Mouse (Mus musculus) heart, adult 2 months (tissue): ENCODE measurements around the gene Fbxl14. TPM values are rescaled to one million over a fixed set of nuclear protein-coding genes. Genes with fewer than 3 reads are reported as not detected.

Experiments
- DNase-seq, 2 experiments: peaks; one replicate each; pipeline ENCODE4 v3.0.0; 2021
- H3K27ac ChIP-seq: fragments of 200-600 bp; 2 replicates; pipeline ENCODE4 v1.8.1; 2022
- H3K27me3 ChIP-seq: fragments of 200-500 bp; 2 replicates; pipeline ENCODE4 v1.6.1; 2012; ENCODE audit warnings: mild to moderate bottlenecking, low read length, inconsistent platforms, mixed read lengths; ENCODE audit not compliant: control insufficient read depth, insufficient read depth
- H3K36me3 ChIP-seq: fragments of 200-500 bp; 2 replicates; pipeline ENCODE4 v1.6.1; 2012; ENCODE audit warnings: low read length, inconsistent platforms; ENCODE audit not compliant: control insufficient read depth, insufficient read depth
- H3K4me1 ChIP-seq: fragments of 200-500 bp; 2 replicates; pipeline ENCODE4 v1.6.1; 2011; ENCODE audit warnings: low read length; ENCODE audit not compliant: control insufficient read depth, insufficient read depth
- H3K4me3 ChIP-seq: fragments of 200-600 bp; 2 replicates; pipeline ENCODE4 v1.8.1; 2022
- H3K79me2 ChIP-seq: fragments of 200-500 bp; replicated peaks from 2 replicates; pipeline ENCODE4 v1.6.1; 2012; ENCODE audit warnings: mild to moderate bottlenecking, inconsistent platforms, low read length, moderate library complexity, mixed read lengths; ENCODE audit not compliant: control insufficient read depth, insufficient read depth
- H3K9ac ChIP-seq: fragments of 200-500 bp; 2 replicates; pipeline ENCODE4 v1.6.1; 2012; ENCODE audit warnings: low read depth, mild to moderate bottlenecking, control low read depth, inconsistent platforms, low read length, mixed read lengths
- CTCF ChIP-seq: fragments of 200-600 bp; IDR thresholded peaks from 2 replicates; pipeline ENCODE4 v1.8.1; 2022; ENCODE audit warnings: antibody characterized with exemption, mild to moderate bottlenecking, moderate library complexity
- EP300 ChIP-seq: fragments of 200-500 bp; IDR thresholded peaks from 2 replicates; pipeline ENCODE4 v1.6.1; 2011; ENCODE audit warnings: low read depth, low read length, control low read depth; ENCODE audit not compliant: insufficient read depth
- POLR2A ChIP-seq: fragments of 200-500 bp; IDR thresholded peaks from 2 replicates; pipeline ENCODE4 v1.6.1; 2011; ENCODE audit warnings: mild to moderate bottlenecking, low read depth, low read length, control low read depth; ENCODE audit not compliant: insufficient read depth
- WGBS: fragments of 180-500 bp; shearing (Covaris S2); methylation state at CpG from one replicate; pipeline ENCODE4 v1.1.7; 2018; 5-methylcytosine and 5-hydroxymethylcytosine counted together
- intact Hi-C: fragments of 180-260 bp; cut with DNase I; formaldehyde crosslinking; loops from one replicate; pipeline ENCODE4 v1.15.1; 2025
- long read RNA-seq: library from polyadenylated mRNA; stranded (forward); transcript quantifications from one replicate; pipeline ENCODE4 v2.0.0, GENCODE M21; 2021
- polyA plus RNA-seq: library from polyadenylated mRNA; depleted of rRNA; stranded (reverse); fragments of >200 nt; gene quantifications from 2 replicates; pipeline ENCODE4 v1.2.3, GENCODE M21; 2012; rRNA removed
- total RNA-seq, 2 experiments: library from RNA; stranded (reverse); gene quantifications; 2 replicates each; pipeline ENCODE4 v1.2.3; 2021

Gene Fbxl14
- total RNA-seq, result 10 to 100 TPM; 16.0 to 16.6 TPM
- 19.7 and 20.3 TPM in 2 replicates for polyA plus RNA-seq
- long read RNA-seq, transcript Fbxl14-201 (1 exons, 2,963 nt), result major isoform, 5 of 5 reads
- long read RNA-seq, partial matches to known transcripts, result 0 of 5 reads
- long read RNA-seq, other reads (novel, unspliced or antisense), result 0 of 5 reads

DNA sequence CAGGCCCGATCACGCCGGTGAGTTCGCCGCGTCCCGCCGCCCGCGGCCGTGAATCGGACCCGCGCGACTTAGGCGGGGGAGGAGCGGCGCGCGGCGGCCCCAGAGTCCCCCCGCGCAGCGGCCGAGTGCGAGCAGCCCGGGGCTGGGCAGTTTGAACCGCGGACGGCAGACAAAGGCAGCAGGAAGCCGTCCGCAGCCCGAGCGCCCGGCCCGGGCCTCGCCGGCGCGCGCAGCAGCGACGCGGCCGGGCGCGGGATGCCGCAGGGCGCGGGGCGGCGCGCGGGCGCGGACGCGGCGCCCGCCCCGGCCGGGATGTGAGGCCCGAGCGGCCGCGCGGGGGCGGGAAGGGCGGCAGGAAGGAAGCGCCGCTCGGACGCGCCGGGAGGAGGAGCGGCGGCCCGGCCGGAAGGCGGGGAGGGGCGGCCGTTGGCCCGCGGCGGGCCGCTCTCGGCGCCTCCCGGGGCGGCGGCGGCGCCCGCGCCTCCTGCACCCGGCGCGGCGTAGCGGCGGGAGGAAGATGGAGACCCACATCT, at the start of gene Fbxl14:
Gene Fbxl14, plus strand, starts transcription at position 326 of the 533 bp plus-strand sequence.
- Histone ChIP-seq H3K9ac (peak within 1 kb of the TSS; percentile 96), H3K4me3 (peak within 1 kb of the TSS; percentile 83), H3K4me1 (peaks cover 6% of the 10 kb centered on the region), H3K27ac (peak within 1 kb of the TSS; percentile 99), H3K79me2 (no peaks in the 10 kb centered on the region), H3K36me3 (no peaks in the 10 kb centered on the region), H3K27me3 (no peaks in the 10 kb centered on the region)
- TF ChIP-seq POLR2A (0 out of 2 replicates have a peak, but pooled peaks have one; percentile 10), CTCF (no peak), EP300 (no peak)
- DNase-seq, result peak in 1 of 2 experiments; percentile 86
- intact Hi-C loops, result no loop called here
- WGBS, result 13% methylated on average over 100 of the region's 101 CpGs

DNA sequence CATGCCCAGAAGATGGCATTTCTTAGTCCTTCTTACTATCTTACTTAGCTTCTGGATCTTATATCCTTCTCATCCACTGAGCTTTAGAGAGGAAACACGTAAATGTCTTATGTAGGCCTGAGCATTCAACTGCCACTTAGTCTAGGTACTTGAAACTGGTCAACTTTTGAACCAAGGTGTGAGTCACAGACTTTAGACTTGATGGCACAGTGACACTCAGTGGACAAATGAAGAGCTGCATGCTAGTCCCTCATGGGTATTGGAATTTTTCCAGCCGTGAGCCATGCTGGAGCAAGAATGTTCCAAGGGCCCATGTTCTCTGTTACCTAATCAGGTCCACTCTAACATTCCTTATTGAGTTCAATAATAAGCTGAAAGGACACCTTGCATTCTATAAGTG, 49.0 kb upstream of the Fbxl14 start:
- TF ChIP-seq CTCF (peak; percentile 98), POLR2A (no peak), EP300 (0 out of 2 replicates have a peak, but pooled peaks have one; percentile 59)
- Histone ChIP-seq H3K79me2 (no peaks in the 10 kb centered on the region), H3K4me1 (no peaks in the 10 kb centered on the region), H3K4me3 (no peak overlapping the region), H3K9ac (no peak overlapping the region), H3K27ac (no peak overlapping the region), H3K36me3 (no peaks in the 10 kb centered on the region), H3K27me3 (no peaks in the 10 kb centered on the region)
- WGBS, result 18% methylated on average over 2 of the region's 2 CpGs
- DNase-seq, result peak; percentile 59 to 75
- intact Hi-C loops, result loop anchor here (1.0 to 2.0 kb wide), 3 partner anchors 42 to 210 kb away; no protein-coding TSS in a partner anchor

DNA sequence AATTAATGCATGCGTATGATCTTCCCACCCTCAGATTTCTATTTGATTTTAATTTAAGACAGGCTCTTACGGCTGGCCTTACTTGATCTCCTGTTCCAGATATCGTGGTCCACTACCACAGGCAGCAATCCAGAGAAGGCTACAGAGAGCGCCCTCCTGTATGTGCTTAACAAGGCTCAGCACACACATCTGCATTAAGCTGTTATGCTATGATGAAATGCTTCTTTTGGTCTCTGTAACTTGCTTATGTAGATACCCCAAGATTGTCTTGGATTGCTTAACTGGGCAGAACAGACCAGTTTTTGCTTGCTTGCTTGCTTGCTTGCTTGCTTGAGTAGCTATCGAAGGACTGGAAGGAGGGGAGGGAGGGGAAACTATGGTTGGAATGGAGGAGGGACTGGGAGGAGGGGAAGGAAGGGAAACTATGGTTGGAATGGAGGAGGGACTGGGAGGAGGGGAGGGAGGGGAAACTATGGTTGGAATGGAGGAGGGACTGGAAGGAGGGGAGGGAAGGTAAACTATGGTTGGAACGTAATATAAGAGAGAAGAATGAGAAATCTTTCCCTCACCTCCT, 47.6 kb upstream of the Fbxl14 start:
- Histone ChIP-seq H3K36me3 (no peaks in the 10 kb centered on the region), H3K4me3 (no peak overlapping the region), H3K27ac (no peak overlapping the region), H3K27me3 (no peaks in the 10 kb centered on the region), H3K79me2 (no peaks in the 10 kb centered on the region), H3K9ac (no peak overlapping the region), H3K4me1 (no peaks in the 10 kb centered on the region)
- intact Hi-C loops, result loop anchor here (2.0 kb wide), 1 partner anchor 43 kb away; no protein-coding TSS in a partner anchor
- TF ChIP-seq EP300, result no peak
- no peak for TF ChIP-seq CTCF
- TF ChIP-seq POLR2A, result no peak
- 71% methylated on average over 6 of the region's 6 CpGs for WGBS
- no peak for DNase-seq

DNA sequence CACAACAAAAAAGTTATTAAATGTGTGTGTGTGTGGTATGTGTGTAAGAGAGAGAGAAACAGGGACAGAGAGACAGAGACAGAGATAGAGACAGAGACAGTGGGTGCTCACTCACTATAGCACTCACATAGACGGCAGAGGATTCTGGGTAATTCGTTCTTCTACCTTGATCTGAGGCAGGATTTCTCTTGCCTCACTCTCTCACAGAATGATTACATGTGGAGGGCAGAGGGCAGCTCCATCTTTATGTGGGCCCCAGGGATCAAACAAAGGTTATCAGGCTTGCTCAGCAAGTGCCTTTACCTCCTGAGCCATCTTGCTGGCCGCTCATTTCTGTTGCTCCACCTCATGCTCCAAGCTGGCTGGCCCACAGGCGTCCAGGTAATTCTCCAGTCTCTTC, 45.1 kb upstream of the Fbxl14 start:
- intact Hi-C loops, result no loop called here
- H3K36me3 ChIP-seq, result no peaks in the 10 kb centered on the region
- H3K27ac ChIP-seq, result no peak overlapping the region
- H3K4me1 ChIP-seq, result no peaks in the 10 kb centered on the region
- no peaks in the 10 kb centered on the region for H3K79me2 ChIP-seq
- H3K27me3 ChIP-seq, result no peaks in the 10 kb centered on the region
- 81% methylated on average over 4 of the region's 4 CpGs for WGBS
- no peak overlapping the region for H3K4me3 ChIP-seq
- DNase-seq, result no peak
- TF ChIP-seq CTCF (no peak), POLR2A (no peak), EP300 (no peak)
- no peak overlapping the region for H3K9ac ChIP-seq

DNA sequence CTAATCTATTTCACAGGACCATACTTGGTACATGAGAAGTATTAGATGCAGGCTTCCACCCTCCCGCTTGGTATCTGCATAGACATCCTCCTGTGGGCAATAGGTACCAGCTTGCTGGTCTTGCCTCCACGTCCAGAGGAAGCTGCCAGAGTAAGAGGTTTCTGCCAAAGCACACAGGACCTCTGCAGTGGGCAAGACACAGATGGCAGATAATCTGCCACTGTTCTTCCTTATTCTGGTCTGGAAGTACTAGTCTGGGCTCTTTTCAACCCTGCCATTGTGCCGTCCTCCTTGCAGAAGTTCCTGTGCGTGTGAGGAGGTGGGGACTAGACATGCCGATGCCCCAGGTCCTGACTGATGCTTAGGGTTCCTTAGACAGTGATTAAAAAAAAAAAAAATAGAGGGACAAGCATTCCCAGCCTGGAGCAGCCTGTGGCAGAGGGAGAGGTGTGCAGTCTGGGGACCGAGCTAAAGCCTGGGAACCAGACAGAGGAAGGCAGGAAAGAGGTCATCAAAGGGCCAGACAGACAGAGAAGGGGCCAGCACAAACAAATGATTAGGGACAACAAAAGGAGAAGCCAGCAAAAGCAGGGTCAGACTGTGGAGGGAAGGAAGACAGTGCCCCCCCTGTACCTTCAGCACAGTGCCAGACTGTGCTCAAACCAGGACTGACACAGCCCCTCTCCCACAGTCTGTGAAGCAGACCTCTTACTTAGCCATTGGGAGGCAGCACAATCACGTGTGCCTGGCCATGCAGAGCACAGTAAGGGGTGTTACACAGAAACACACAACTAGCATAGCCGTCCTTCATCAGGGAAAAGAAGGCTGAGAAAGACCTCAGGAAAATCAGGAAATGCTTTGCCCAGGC, 41.3 kb upstream of the Fbxl14 start:
- Histone ChIP-seq H3K27me3 (no peaks in the 10 kb centered on the region), H3K36me3 (no peaks in the 10 kb centered on the region), H3K4me1 (no peaks in the 10 kb centered on the region), H3K9ac (no peak overlapping the region), H3K79me2 (no peaks in the 10 kb centered on the region), H3K27ac (no peak overlapping the region), H3K4me3 (no peak overlapping the region)
- 44% methylated on average over 8 of the region's 8 CpGs for WGBS
- TF ChIP-seq CTCF (no peak), EP300 (no peak), POLR2A (no peak)
- no peak for DNase-seq
- intact Hi-C loops, result no loop called here
